Mouse (Mus musculus): ENCODE results near the gene AY074887. TPM values are rescaled to one million over a fixed set of nuclear protein-coding genes. Genes with fewer than 3 reads are reported as not detected.

Gene AY074887
- polyA plus RNA-seq, 1 experiment from 2014 or later, result 1.2 TPM

Other genes with a start within 250 kb of the AY074887 start
- 182 and 188 TPM in 2 replicates for gene Wdr61, start 216.5 kb downstream of the AY074887 start, polyA plus RNA-seq (2016; fragmentation: Nextera tagmentation; extraction: Ambion mirVana)
- 1,341 and 1,562 TPM in 2 replicates for gene Crabp1, start 186.2 kb downstream of the AY074887 start, polyA plus RNA-seq (2016; fragmentation: Nextera tagmentation; extraction: Ambion mirVana)
- 46.0 and 48.7 TPM in 2 replicates for gene Ireb2, start 87.2 kb downstream of the AY074887 start, polyA plus RNA-seq (2016; fragmentation: Nextera tagmentation; extraction: Ambion mirVana)
- 4.9 and 5.7 TPM in 2 replicates for gene Hykk, start 33.7 kb downstream of the AY074887 start, polyA plus RNA-seq (2016; fragmentation: Nextera tagmentation; extraction: Ambion mirVana)
- gene Psma4, start 208 bp downstream of the AY074887 start, polyA plus RNA-seq (2016; fragmentation: Nextera tagmentation; extraction: Ambion mirVana), result 333 and 338 TPM in 2 replicates
- 1.00 and 1.4 TPM in 2 replicates for gene Chrna5, start 29.9 kb upstream of the AY074887 start, polyA plus RNA-seq (2016; fragmentation: Nextera tagmentation; extraction: Ambion mirVana)
- 3.1 and 5.0 TPM in 2 replicates for gene Chrna3, start 75.6 kb upstream of the AY074887 start, polyA plus RNA-seq (2016; fragmentation: Nextera tagmentation; extraction: Ambion mirVana)
- 1.3 and 1.9 TPM in 2 replicates for gene Chrnb4, start 97.8 kb upstream of the AY074887 start, polyA plus RNA-seq (2016; fragmentation: Nextera tagmentation; extraction: Ambion mirVana)
- gene Ube2q2, start 197.9 kb upstream of the AY074887 start, polyA plus RNA-seq (2016; fragmentation: Nextera tagmentation; extraction: Ambion mirVana), result 37.7 and 42.2 TPM in 2 replicates

Measured in embryonic facial prominence, embryonic 10.5 days (tissue).